Mouse (Mus musculus): Measurements from ENCODE around the gene Gpr137. TPM values are rescaled to one million over a fixed set of nuclear protein-coding genes. Genes with fewer than 3 reads are reported as not detected.
"Not testable (repeated sequence)": the region's sequence is repeated elsewhere in the genome, so short reads cannot be mapped to it uniquely, and the experiment has no call there.

The Gpr137 gene
- polyA plus RNA-seq, 1 experiment from 2014 or later, result 67.1 TPM

DNA sequence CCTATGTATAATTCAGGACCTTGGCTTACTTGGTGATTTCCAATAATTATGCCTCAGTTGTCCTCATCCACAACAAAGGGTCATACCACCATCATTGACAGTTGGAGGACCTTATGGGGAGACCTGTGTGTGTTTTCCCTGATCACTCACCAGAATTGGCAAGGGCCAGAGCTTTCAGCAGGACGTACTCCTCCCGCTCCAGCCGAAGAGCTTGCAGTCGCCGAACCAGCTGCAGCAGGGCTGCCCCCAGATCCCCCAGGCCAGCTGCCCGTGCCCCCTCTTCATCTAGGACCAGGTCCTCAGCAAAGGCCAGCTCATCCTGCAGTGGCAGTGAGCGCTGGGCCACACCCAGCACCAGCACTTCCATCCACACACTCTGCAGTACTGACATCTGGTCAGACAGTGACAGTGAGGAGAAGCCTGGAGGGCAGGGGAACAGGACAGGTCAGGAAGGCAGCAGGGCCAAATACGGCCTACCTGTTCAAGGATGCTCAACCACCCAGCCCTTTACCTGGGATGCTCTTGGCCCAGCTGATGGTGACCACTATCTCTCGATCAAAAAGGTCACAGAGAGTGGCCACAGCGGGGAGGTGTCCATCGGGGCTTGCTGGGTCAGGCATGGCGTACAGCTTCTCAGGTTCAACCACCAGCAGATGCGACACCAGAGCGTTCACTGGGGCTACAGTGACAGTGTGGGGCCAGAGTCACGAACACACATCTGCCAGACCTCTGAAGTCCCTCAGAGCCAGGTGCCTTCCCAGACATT is 29.9 kb downstream of the Gpr137 start:
- Histone ChIP-seq H3K27me3 (replicated peaks; ENCODE audit: control insufficient read depth, insufficient read depth, low read length) (no peaks in the 10 kb centered on the region), H3K4me2 (ENCODE audit: low read length) (no peak overlapping the region), H3K9me3 (ENCODE audit: control insufficient read depth, low read length) (no peaks in the 10 kb centered on the region), H3K4me1 (ENCODE audit: control insufficient read depth, insufficient read depth, low read depth, low read length) (peaks cover 24% of the 10 kb centered on the region), H3K27ac (ENCODE audit: low read depth, low read length) (no peak overlapping the region), H3K36me3 (ENCODE audit: control insufficient read depth, insufficient read depth, low read length) (peaks cover 21% of the 10 kb centered on the region), H3K9ac (ENCODE audit: low read depth, low read length) (no peak overlapping the region), H3K4me3 (ENCODE audit: low read length) (no peak overlapping the region)
- ATAC-seq, result no peak
- WGBS, result 91% methylated on average over 15 of the region's 15 CpGs

DNA sequence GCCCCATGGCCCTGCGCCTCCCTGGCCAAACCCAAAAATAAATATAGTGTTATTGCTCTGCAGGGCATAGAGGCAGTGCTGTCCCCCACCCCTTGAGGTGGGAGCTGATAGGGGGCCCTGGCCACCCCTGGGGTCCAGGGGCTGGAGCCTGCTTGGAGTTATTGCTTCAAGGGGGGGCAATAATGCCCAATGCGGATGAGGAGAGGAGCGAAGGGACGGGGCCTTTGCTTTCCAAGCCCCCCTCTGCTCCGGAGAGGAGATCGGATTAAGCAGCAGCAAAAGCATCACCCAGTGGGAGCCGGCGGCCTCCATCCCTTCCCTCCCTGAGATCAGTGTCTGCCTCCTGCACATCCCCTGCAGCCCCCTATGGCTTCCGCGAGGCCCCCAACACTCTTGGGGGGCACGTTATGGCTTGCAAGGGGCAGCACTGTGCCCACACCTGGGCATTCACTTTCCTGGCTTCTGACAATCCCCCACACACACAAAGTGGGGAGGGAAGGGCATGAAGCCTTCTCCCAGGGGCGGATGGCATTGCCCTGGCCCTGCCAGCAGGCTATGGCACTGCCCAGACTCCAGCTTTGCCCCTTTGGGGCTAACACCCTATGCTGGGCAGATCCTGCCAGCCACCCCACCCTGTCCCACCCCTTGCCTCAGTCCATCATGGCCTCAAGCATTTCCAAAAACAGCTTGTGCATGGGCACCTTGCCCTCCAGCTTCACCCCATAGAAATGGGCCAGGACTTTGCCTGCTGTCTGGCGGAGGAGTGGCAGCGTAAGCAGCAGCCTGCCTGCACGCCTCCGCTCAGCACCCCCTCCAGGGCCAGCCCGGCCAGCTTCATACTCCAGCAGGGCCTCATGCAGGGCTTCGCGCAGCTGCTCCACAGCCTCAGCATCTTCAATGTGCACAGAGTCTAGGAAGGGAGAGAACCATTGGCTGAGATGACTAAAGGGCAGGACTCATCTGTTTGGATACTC is 30.9 kb downstream of the Gpr137 start:
- no peak overlapping the region for H3K9ac ChIP-seq (ENCODE audit: low read depth, low read length)
- H3K4me1 ChIP-seq (ENCODE audit: control insufficient read depth, insufficient read depth, low read depth, low read length), result peaks cover 27% of the 10 kb centered on the region
- H3K27me3 ChIP-seq (replicated peaks; ENCODE audit: control insufficient read depth, insufficient read depth, low read length), result no peaks in the 10 kb centered on the region
- H3K4me2 ChIP-seq (ENCODE audit: low read length), result peak overlapping the region; percentile 67
- H3K27ac ChIP-seq (ENCODE audit: low read depth, low read length), result no peak overlapping the region
- H3K4me3 ChIP-seq (ENCODE audit: low read length), result peak overlapping the region; percentile 14
- peaks cover 29% of the 10 kb centered on the region for H3K36me3 ChIP-seq (ENCODE audit: control insufficient read depth, insufficient read depth, low read length)
- 79% methylated on average over 19 of the region's 19 CpGs for WGBS
- ATAC-seq, result no peak
- no peaks in the 10 kb centered on the region for H3K9me3 ChIP-seq (ENCODE audit: control insufficient read depth, low read length)

DNA sequence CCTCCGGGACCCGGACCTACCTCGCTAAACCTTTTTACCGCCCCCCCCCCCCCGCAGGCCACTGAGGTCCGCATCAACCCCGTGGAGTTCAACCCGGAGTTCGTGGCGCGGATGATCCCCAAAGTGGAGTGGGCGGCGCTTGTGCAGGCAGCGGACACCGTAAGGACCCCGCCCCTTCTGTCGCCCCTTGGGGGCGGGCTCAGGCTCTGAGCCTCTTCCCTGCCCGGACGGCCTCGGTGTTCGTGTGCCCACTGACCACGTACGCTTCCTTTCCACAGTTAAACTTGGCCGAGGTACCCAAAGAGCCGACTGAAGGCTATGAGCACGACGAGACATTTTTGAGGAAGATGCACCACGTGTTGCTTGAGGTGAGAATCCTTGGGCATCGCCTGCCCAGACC is 32.0 kb downstream of the Gpr137 start:
- under 1% methylated on average over 26 of the region's 30 CpGs for WGBS
- H3K27me3 ChIP-seq (replicated peaks; ENCODE audit: control insufficient read depth, insufficient read depth, low read length); ATAC-seq; H3K9me3 ChIP-seq (ENCODE audit: control insufficient read depth, low read length): not testable (repeated sequence)
- H3K4me2 ChIP-seq (ENCODE audit: low read length), result peak overlapping the region; percentile 67
- peak overlapping the region; percentile 74 for H3K4me3 ChIP-seq (ENCODE audit: low read length)
- H3K9ac ChIP-seq (ENCODE audit: low read depth, low read length), result peak overlapping the region; percentile 88
- H3K27ac ChIP-seq (ENCODE audit: low read depth, low read length), result peak overlapping the region; percentile 99
- peaks cover 27% of the 10 kb centered on the region for H3K4me1 ChIP-seq (ENCODE audit: control insufficient read depth, insufficient read depth, low read depth, low read length)
- peaks cover 35% of the 10 kb centered on the region for H3K36me3 ChIP-seq (ENCODE audit: control insufficient read depth, insufficient read depth, low read length)

DNA sequence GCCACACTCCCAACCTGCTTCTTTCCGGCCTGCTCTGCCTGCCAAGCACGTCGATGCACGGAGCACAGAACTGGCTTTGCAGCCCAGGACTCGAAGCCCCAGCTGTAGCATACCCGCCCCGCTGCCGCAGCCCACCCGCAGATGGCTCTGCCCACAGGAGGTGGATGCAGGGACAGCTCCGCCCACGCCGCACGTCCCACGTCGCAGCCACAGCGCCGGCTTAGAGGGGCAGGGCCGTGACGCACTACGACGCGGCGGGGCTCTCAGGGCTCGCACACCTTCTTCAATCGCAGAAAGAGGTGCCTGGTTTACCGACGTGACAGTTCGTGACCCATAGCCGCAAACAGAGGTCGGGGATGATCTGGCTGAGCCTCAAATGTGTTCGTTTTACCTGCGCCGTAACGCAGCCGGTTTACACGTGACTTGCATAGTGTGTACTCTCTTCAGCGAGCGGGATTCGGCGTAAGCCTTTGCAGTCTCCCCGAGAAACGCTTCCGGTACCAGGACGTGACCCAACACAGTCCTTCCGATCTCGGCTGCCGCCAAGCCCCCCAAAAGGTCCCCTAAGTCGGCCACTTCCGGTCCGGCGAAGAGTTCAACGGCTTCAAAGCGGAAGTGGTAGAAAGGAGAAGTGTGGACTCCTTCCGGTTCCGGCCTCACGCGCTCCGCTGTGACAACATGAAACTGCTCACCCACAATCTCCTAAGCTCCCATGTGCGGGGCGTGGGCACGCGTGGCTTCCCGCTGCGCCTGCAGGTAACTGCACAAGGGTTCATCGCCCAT is 32.6 kb downstream of the Gpr137 start, which contains the start of the genes Trmt112 and Prdx5:
Trmt112 (plus strand) TSS at position 192 of the 783 bp plus-strand sequence.
Prdx5 (minus strand) TSS at position 600 of the 783 bp plus-strand sequence.
- Histone ChIP-seq H3K27ac (ENCODE audit: low read depth, low read length) (peak within 1 kb of the TSS; percentile 99), H3K27me3 (replicated peaks; ENCODE audit: control insufficient read depth, insufficient read depth, low read length) (no peaks in the 10 kb centered on the region), H3K4me1 (ENCODE audit: control insufficient read depth, insufficient read depth, low read depth, low read length) (peaks cover 27% of the 10 kb centered on the region), H3K4me3 (ENCODE audit: low read length) (peak within 1 kb of the TSS; percentile 74), H3K4me2 (ENCODE audit: low read length) (peak within 1 kb of the TSS; percentile 67), H3K9ac (ENCODE audit: low read depth, low read length) (peak within 1 kb of the TSS; percentile 88), H3K36me3 (ENCODE audit: control insufficient read depth, insufficient read depth, low read length) (peaks cover 40% of the 10 kb centered on the region), H3K9me3 (ENCODE audit: control insufficient read depth, low read length) (no peaks in the 10 kb centered on the region)
- peak; percentile 95 for ATAC-seq
- under 1% methylated on average over 62 of the region's 65 CpGs for whole genome bisulfite sequencing

DNA sequence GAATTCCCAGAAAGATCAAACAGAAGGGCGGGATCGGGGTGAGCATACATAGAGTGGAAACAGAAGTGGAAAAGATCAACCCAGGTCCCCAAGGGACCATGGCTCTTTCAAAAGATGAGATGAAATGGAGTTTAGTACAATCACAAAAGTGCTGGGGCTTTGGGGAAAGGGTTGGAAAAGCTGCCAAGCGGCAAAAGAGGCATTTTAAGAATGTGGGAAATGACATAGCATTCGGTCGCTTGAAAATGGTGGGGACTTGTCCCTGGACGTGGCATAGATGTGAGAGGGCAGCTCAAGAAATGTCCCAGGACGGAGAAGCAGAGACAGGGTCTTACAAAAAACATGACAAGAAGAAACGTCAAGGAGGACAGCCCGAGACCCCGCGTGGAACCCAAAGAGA is 33.3 kb downstream of the Gpr137 start:
- H3K9ac ChIP-seq (ENCODE audit: low read depth, low read length), result peak overlapping the region; percentile 88

DNA sequence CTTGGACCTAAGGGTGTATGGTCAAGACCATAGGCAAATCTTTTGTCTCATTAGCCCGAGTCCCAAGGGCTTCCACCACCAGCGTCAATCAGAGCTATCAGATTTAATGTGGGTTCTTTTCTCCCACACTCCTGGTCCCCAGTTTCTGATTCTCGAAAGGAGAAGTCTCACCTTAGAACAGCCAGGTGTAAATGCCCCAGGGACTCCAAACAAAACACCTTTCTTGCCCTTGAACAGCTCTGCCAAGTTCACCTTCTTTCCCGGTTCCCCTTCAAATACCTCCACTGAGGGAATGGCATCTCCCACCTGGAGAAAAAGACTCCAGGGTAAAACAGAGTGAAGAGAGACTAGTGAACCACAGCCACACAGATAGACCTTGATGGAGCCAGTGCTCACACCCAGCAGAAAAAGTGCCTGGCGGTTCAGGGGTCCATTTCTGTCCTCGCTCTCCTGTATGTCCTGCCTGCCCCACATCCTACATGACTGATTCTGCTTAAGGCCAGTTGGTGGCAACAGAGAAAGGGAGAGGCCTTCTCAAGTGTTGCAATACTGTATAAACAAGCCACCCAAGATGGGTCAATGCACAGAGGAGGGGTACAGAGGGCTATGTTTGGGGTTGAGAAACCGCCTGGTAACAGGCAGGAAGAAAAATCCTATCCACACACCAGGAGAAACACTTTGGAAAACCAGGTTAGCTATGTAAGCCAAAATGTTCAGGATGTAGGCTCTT is 34.3 kb downstream of the Gpr137 start:
- WGBS, result 86% methylated on average over 7 of the region's 7 CpGs
- H3K4me1 ChIP-seq (ENCODE audit: control insufficient read depth, insufficient read depth, low read depth, low read length), result peaks cover 27% of the 10 kb centered on the region

More for the DNA sequence above, 33.3 kb downstream of the Gpr137 start:
- H3K27ac ChIP-seq (ENCODE audit: low read depth, low read length), result peak overlapping the region; percentile 99
- WGBS, result 12% methylated on average over 11 of the region's 11 CpGs
- H3K36me3 ChIP-seq (ENCODE audit: control insufficient read depth, insufficient read depth, low read length), result peaks cover 40% of the 10 kb centered on the region
- peak overlapping the region; percentile 74 for H3K4me3 ChIP-seq (ENCODE audit: low read length)
- no peaks in the 10 kb centered on the region for H3K9me3 ChIP-seq (ENCODE audit: control insufficient read depth, low read length)
- H3K27me3 ChIP-seq (replicated peaks; ENCODE audit: control insufficient read depth, insufficient read depth, low read length), result no peaks in the 10 kb centered on the region
- ATAC-seq, result no peak
- H3K4me1 ChIP-seq (ENCODE audit: control insufficient read depth, insufficient read depth, low read depth, low read length), result peaks cover 27% of the 10 kb centered on the region
- peak overlapping the region; percentile 67 for H3K4me2 ChIP-seq (ENCODE audit: low read length)

DNA sequence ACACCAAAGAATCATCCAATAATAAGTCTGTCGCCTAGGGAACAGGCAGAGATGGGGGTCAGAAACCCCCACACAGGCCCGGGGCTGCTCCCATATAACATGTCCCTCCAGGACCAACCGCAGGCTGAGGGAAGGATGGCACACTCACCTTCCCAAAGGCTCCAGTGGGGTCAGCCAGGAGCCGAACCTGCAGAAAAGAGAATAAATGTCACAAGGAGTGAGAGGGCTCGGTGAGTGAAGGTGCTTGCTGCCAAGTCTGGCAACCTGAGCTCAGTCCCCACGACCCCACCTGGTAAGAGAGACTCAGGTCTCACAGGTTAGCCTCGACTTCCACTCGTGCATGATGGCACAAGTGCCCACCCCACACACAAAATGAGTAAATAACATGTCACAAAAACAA is 35.2 kb downstream of the Gpr137 start:
- no peaks in the 10 kb centered on the region for H3K27me3 ChIP-seq (replicated peaks; ENCODE audit: control insufficient read depth, insufficient read depth, low read length)
- H3K4me3 ChIP-seq (ENCODE audit: low read length), result no peak overlapping the region
- peaks cover 27% of the 10 kb centered on the region for H3K4me1 ChIP-seq (ENCODE audit: control insufficient read depth, insufficient read depth, low read depth, low read length)
- H3K27ac ChIP-seq (ENCODE audit: low read depth, low read length), result no peak overlapping the region
- 91% methylated on average over 8 of the region's 8 CpGs for WGBS
- no peak for ATAC-seq
- peaks cover 27% of the 10 kb centered on the region for H3K36me3 ChIP-seq (ENCODE audit: control insufficient read depth, insufficient read depth, low read length)
- no peaks in the 10 kb centered on the region for H3K9me3 ChIP-seq (ENCODE audit: control insufficient read depth, low read length)
- no peak overlapping the region; the same call in 1 of the 2 replicates for H3K9ac ChIP-seq (ENCODE audit: low read depth, low read length)
- H3K4me2 ChIP-seq (ENCODE audit: low read length), result no peak overlapping the region

More for the DNA sequence above, 34.3 kb downstream of the Gpr137 start:
- H3K27me3 ChIP-seq (replicated peaks; ENCODE audit: control insufficient read depth, insufficient read depth, low read length), result no peaks in the 10 kb centered on the region
- no peak for ATAC-seq
- H3K9me3 ChIP-seq (ENCODE audit: control insufficient read depth, low read length), result no peaks in the 10 kb centered on the region
- peaks cover 35% of the 10 kb centered on the region for H3K36me3 ChIP-seq (ENCODE audit: control insufficient read depth, insufficient read depth, low read length)
- H3K9ac ChIP-seq (ENCODE audit: low read depth, low read length), result peak overlapping the region; percentile 35
- H3K4me2 ChIP-seq (ENCODE audit: low read length), result peak overlapping the region; percentile 67
- H3K4me3 ChIP-seq (ENCODE audit: low read length), result peak overlapping the region; percentile 74
- H3K27ac ChIP-seq (ENCODE audit: low read depth, low read length), result no peak overlapping the region

DNA sequence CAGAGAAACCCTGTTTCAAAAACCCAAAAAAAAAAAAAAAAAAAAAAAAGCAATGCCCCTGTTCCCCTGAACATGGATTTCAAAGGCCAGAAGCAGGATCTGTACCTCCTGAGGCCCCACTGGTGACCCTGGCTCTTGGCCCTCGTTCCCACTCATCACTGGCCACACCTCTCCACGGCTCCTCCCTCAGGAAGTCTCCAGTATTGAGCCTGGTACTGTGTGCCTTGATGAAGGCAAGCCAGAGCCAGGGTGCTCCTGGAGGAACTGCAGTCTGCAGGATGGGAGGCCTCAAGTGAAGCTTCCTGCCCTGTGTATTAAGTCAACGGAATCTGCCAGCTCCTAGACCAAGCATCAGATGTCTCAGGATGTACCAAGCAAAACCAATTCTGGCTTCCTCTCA is 36.1 kb downstream of the Gpr137 start:
- Histone ChIP-seq H3K9ac (ENCODE audit: low read depth, low read length) (no peak overlapping the region), H3K27me3 (replicated peaks; ENCODE audit: control insufficient read depth, insufficient read depth, low read length) (no peaks in the 10 kb centered on the region), H3K36me3 (ENCODE audit: control insufficient read depth, insufficient read depth, low read length) (peaks cover 19% of the 10 kb centered on the region), H3K27ac (ENCODE audit: low read depth, low read length) (no peak overlapping the region), H3K4me2 (ENCODE audit: low read length) (no peak overlapping the region), H3K4me3 (ENCODE audit: low read length) (no peak overlapping the region), H3K4me1 (ENCODE audit: control insufficient read depth, insufficient read depth, low read depth, low read length) (peaks cover 24% of the 10 kb centered on the region), H3K9me3 (ENCODE audit: control insufficient read depth, low read length) (no peaks in the 10 kb centered on the region)
- no peak for ATAC-seq
- WGBS, result 88% methylated on average over 3 of the region's 3 CpGs
